Mouse (Mus musculus) kidney, adult 2 months (tissue): ENCODE results near the gene Galnt2. TPM values are rescaled to one million over a fixed set of nuclear protein-coding genes. Genes with fewer than 3 reads are reported as not detected.

Experiments used
- DNase-seq: peaks from one replicate; pipeline ENCODE4 v3.0.0; 2021
- H3K27ac ChIP-seq: fragments of 200-500 bp; 2 replicates; pipeline ENCODE4 v1.5.1; 2012; ENCODE audit warnings: low read depth, low read length, control low read depth, inconsistent platforms; ENCODE audit not compliant: insufficient read depth
- H3K27me3 ChIP-seq: fragments of 200-500 bp; replicated peaks from 2 replicates; pipeline ENCODE4 v1.6.1; 2012; ENCODE audit warnings: mild to moderate bottlenecking, moderate library complexity, low read length, inconsistent platforms; ENCODE audit not compliant: control insufficient read depth, insufficient read depth
- H3K36me3 ChIP-seq: fragments of 200-500 bp; 2 replicates; pipeline ENCODE4 v1.6.1; 2012; ENCODE audit warnings: mild to moderate bottlenecking, moderate library complexity, low read length, inconsistent platforms; ENCODE audit not compliant: control insufficient read depth, insufficient read depth
- H3K4me1 ChIP-seq: fragments of 200-500 bp; 2 replicates; pipeline ENCODE4 v1.6.1; 2011; ENCODE audit warnings: low read length; ENCODE audit not compliant: control insufficient read depth, insufficient read depth
- H3K4me3 ChIP-seq: fragments of 200-500 bp; 2 replicates; pipeline ENCODE4 v1.5.1; 2011; ENCODE audit warnings: mild to moderate bottlenecking, low read depth, low read length, control low read depth; ENCODE audit not compliant: insufficient read depth
- CTCF ChIP-seq: fragments of 200-500 bp; conservative IDR thresholded peaks from 2 replicates; pipeline ENCODE4 v1.5.1; 2011; ENCODE audit warnings: low read depth, mild to moderate bottlenecking, control low read depth, low read length, moderate library complexity, mixed read lengths; ENCODE audit not compliant: insufficient read depth, insufficient read length
- POLR2A ChIP-seq: fragments of 200-500 bp; IDR thresholded peaks from one replicate; pipeline ENCODE4 v1.6.1; 2011; ENCODE audit warnings: low read depth, low read length, control low read depth
- WGBS: fragments of 180-500 bp; shearing (Covaris S2); methylation state at CpG from one replicate; pipeline ENCODE4 v1.1.7; 2018; 5-methylcytosine and 5-hydroxymethylcytosine counted together
- polyA plus RNA-seq: library from polyadenylated mRNA; depleted of rRNA; stranded (reverse); fragments of >200 nt; gene quantifications from 2 replicates; pipeline ENCODE4 v1.2.3, GENCODE M21; 2012

Galnt2 gene
- polyA plus RNA-seq, 1 experiment: 17.0 TPM

- Histone ChIP-seq H3K36me3 (no peaks in the 10 kb centered on the region), H3K27me3 (no peaks in the 10 kb centered on the region), H3K4me3 (no peak overlapping the region), H3K4me1 (no peaks in the 10 kb centered on the region), H3K27ac (no peak overlapping the region)
- WGBS: 67% methylated on average over 10 of the region's 10 CpGs
- peak; percentile 13 for DNase-seq
- no peak for TF ChIP-seq CTCF
- no peak for TF ChIP-seq POLR2A
Observed at GRCm38 (mm10) chr8:124192976-124193375, 38.2 kb upstream of the Galnt2 start.

- Histone ChIP-seq H3K4me3 (no peak overlapping the region), H3K27ac (no peak overlapping the region), H3K36me3 (no peaks in the 10 kb centered on the region), H3K4me1 (no peaks in the 10 kb centered on the region), H3K27me3 (no peaks in the 10 kb centered on the region)
- TF ChIP-seq POLR2A (no peak), CTCF (no peak)
- DNase-seq: no peak
- WGBS: 80% methylated on average over 5 of the region's 5 CpGs
Observed at GRCm38 (mm10) chr8:124193992-124194391, 37.2 kb upstream of the Galnt2 start.

- WGBS: 32% methylated on average over 5 of the region's 5 CpGs
- H3K27ac ChIP-seq: no peak overlapping the region
- peak; percentile 21 for DNase-seq
Observed at GRCm38 (mm10) chr8:124196195-124196594, 35.0 kb upstream of the Galnt2 start.

GRCm38 (mm10) chr8:124196797-124197196 is 34.4 kb upstream of the Galnt2 start:
- H3K27ac ChIP-seq: no peak overlapping the region
- no peaks in the 10 kb centered on the region for H3K36me3 ChIP-seq
- TF ChIP-seq POLR2A (no peak), CTCF (no peak)
- no peaks in the 10 kb centered on the region for H3K4me1 ChIP-seq
- no peak overlapping the region for H3K4me3 ChIP-seq
- no peak for DNase-seq
- 36% methylated on average over 5 of the region's 5 CpGs for WGBS
- H3K27me3 ChIP-seq: no peaks in the 10 kb centered on the region

More at GRCm38 (mm10) chr8:124196195-124196594, 35.0 kb upstream of the Galnt2 start:
- Histone ChIP-seq H3K36me3 (no peaks in the 10 kb centered on the region), H3K4me1 (no peaks in the 10 kb centered on the region), H3K27me3 (no peaks in the 10 kb centered on the region), H3K4me3 (no peak overlapping the region)
- TF ChIP-seq CTCF (no peak), POLR2A (no peak)

GRCm38 (mm10) chr8:124198230-124198629 is 33.0 kb upstream of the Galnt2 start:
- H3K4me3 ChIP-seq: no peak overlapping the region
- no peaks in the 10 kb centered on the region for H3K36me3 ChIP-seq
- DNase-seq: no peak
- H3K4me1 ChIP-seq: no peaks in the 10 kb centered on the region
- H3K27ac ChIP-seq: no peak overlapping the region
- TF ChIP-seq CTCF: no peak
- TF ChIP-seq POLR2A: no peak
- H3K27me3 ChIP-seq: no peaks in the 10 kb centered on the region
- 87% methylated on average over 7 of the region's 7 CpGs for WGBS

GRCm38 (mm10) chr8:124200400-124200799 is 30.8 kb upstream of the Galnt2 start:
- DNase-seq: no peak
- TF ChIP-seq CTCF (no peak), POLR2A (no peak)
- no peak overlapping the region for H3K4me3 ChIP-seq
- 72% methylated on average over 7 of the region's 7 CpGs for WGBS
- H3K4me1 ChIP-seq: no peaks in the 10 kb centered on the region
- H3K27ac ChIP-seq: no peak overlapping the region
- H3K27me3 ChIP-seq: no peaks in the 10 kb centered on the region
- no peaks in the 10 kb centered on the region for H3K36me3 ChIP-seq

- TF ChIP-seq POLR2A (no peak), CTCF (no peak)
Observed at GRCm38 (mm10) chr8:124201706-124202105, 29.5 kb upstream of the Galnt2 start.

More at GRCm38 (mm10) chr8:124201706-124202105, 29.5 kb upstream of the Galnt2 start:
- WGBS: 85% methylated on average over 8 of the region's 8 CpGs
- no peak for DNase-seq
- H3K4me3 ChIP-seq: no peak overlapping the region
- no peaks in the 10 kb centered on the region for H3K36me3 ChIP-seq
- no peaks in the 10 kb centered on the region for H3K4me1 ChIP-seq
- no peaks in the 10 kb centered on the region for H3K27me3 ChIP-seq
- H3K27ac ChIP-seq: no peak overlapping the region
